Mouse (Mus musculus) kidney, postnatal 36 days (tissue): ENCODE results near the gene Cd163l1.

Source experiments
- DNase-seq, 2 experiments: peaks; one replicate each; pipeline ENCODE4 v3.0.0; 2021 to 2022; ENCODE audit warnings: mixed read lengths in 2 of 2

Cd163l1 gene

GRCm38 (mm10) chr7:140220375-140220774 is 2.3 kb downstream of the Cd163l1 start:
- no peak for DNase-seq

GRCm38 (mm10) chr7:140224209-140224608 is 6.1 kb downstream of the Cd163l1 start:
- DNase-seq, result no peak

GRCm38 (mm10) chr7:140228476-140228875 is 10.4 kb downstream of the Cd163l1 start:
- DNase-seq, result peak; percentile 58 to 80

- DNase-seq, result no peak
Measured at GRCm38 (mm10) chr7:140231026-140231425, 13.0 kb downstream of the Cd163l1 start.

- no peak for DNase-seq
Measured at GRCm38 (mm10) chr7:140233696-140234095, 15.6 kb downstream of the Cd163l1 start.

- DNase-seq, result peak in 1 of 2 experiments; percentile 23
Measured at GRCm38 (mm10) chr7:140247216-140247615, 29.1 kb downstream of the Cd163l1 start, which contains the start of gene 5830411N06Rik. TSS of gene 5830411N06Rik (plus strand) at chr7:140247284.

- DNase-seq, result no peak
Measured at GRCm38 (mm10) chr7:140253780-140254299, 35.8 kb downstream of the Cd163l1 start.
